Mouse (Mus musculus): ENCODE results near the gene Sdcbp2. TPM values are rescaled to one million over a fixed set of nuclear protein-coding genes. Genes with fewer than 3 reads are reported as not detected.
A peak's percentile ranks its signal among the peaks of the same experiment; 100 is the strongest.

Sdcbp2 gene
- polyA plus RNA-seq, 1 experiment from 2014 or later: 1.9 TPM

DNA sequence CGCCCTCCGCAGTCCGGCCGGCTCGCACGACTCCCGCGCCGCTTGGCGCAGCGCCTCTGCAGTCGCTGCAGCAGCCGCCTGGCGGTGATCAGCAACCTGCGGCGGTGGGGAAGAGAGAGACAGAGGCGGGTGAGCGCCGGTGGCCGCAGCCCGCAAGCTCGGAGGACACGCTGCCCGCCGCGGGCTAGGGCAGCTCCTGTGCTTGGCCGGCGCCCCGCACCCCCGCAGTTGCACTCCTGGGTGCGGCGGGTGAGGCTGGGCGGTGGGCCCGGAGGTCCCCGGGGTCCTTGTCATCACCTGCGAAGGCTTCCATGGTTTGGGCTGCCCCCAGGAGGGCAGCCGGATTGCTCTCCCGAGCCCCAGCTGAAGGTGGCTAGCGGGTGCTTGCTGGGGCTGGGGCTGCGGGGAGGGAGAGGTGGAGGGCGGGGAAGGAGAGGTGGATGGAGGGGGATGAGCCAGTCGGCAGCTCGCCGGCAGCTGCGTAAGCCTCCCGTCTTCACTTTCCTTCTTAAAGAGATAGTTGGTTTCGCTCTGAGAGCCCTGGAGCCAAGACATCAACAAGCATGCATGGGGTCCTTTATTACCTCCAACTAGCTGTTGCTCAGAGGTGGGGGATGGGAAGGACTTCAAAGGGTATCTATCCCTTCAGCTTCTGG, 59.9 kb downstream of the Sdcbp2 start, which contains the start of gene Snph:
Gene Snph, minus strand, starts transcription at position 435 of the 656 bp plus-strand sequence.
- Histone ChIP-seq H3K4me1 (ENCODE audit: control insufficient read depth, insufficient read depth, low read length) (no peaks in the 10 kb centered on the region; the same call in 1 of the 2 replicates), H3K27me3 (ENCODE audit: control insufficient read depth, insufficient read depth, low read length) (peaks cover 29% of the 10 kb centered on the region), H3K9ac (ENCODE audit: low read depth, low read length) (peak within 1 kb of the TSS; percentile 55), H3K4me2 (replicated peaks; ENCODE audit: low read depth, low read length) (peak within 1 kb of the TSS; percentile 98), H3K27ac (ENCODE audit: low read depth, low read length) (no peak within 1 kb of the TSS), H3K4me3 (ENCODE audit: low read length) (peak within 1 kb of the TSS; percentile 62), H3K9me3 (ENCODE audit: control insufficient read depth, low read length) (no peaks in the 10 kb centered on the region), H3K36me3 (ENCODE audit: control insufficient read depth, insufficient read depth, low read length) (no peaks in the 10 kb centered on the region)
- peak; percentile 88 for ATAC-seq (ENCODE audit: low FRiP score, low TSS enrichment)
- WGBS: under 1% methylated on average over 46 of the region's 47 CpGs

DNA sequence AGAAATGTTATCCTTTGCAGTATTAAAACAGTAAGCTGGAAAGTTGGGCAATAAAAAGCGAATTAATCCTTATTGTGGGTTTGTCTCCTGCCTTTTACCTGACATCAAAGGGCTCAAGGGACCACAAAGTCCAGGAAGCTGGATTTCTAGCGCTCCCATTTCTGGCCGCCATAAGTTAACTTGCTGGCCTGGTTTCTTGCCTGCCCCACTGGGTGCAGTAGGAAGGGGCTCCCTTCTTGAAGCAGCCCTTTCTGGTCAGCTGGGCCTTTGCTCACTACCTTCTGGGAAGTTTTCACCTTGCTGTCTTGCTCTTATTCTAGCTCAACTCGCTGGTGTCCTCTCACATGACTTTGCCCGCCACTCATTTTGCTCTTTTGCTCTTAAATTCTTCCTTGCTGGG, 60.6 kb downstream of the Sdcbp2 start:
- Histone ChIP-seq H3K4me2 (replicated peaks; ENCODE audit: low read depth, low read length) (no peak overlapping the region), H3K4me3 (ENCODE audit: low read length) (no peak overlapping the region), H3K27ac (ENCODE audit: low read depth, low read length) (no peak overlapping the region), H3K4me1 (ENCODE audit: control insufficient read depth, insufficient read depth, low read length) (no peaks in the 10 kb centered on the region; the same call in 1 of the 2 replicates), H3K9me3 (ENCODE audit: control insufficient read depth, low read length) (no peaks in the 10 kb centered on the region), H3K27me3 (ENCODE audit: control insufficient read depth, insufficient read depth, low read length) (peaks cover 29% of the 10 kb centered on the region), H3K36me3 (ENCODE audit: control insufficient read depth, insufficient read depth, low read length) (no peaks in the 10 kb centered on the region), H3K9ac (ENCODE audit: low read depth, low read length) (no peak overlapping the region)
- WGBS: 28% methylated on average over 5 of the region's 5 CpGs
- no peak for ATAC-seq (ENCODE audit: low FRiP score, low TSS enrichment)

DNA sequence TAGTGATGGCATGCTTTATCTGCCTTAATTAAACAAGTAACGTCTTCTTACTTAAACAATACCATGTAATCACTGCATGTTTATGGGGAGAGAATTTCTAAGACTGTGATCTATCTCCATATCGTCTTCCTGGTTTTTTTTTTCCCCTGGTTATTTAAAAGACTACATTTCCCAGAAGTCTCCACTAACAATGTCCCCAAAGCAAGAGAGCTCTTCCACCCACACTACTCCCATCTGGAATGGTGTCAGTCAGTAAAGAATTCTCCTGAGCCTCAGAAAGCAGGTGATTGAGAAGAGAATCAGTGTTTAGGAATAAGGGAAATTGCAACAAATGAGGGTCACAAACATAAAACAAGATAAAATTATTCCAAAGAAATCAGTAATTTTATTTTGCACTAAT, 62.5 kb downstream of the Sdcbp2 start:
- WGBS: 31% methylated on average over 2 of the region's 2 CpGs
- no peak overlapping the region for H3K27ac ChIP-seq (ENCODE audit: low read depth, low read length)

DNA sequence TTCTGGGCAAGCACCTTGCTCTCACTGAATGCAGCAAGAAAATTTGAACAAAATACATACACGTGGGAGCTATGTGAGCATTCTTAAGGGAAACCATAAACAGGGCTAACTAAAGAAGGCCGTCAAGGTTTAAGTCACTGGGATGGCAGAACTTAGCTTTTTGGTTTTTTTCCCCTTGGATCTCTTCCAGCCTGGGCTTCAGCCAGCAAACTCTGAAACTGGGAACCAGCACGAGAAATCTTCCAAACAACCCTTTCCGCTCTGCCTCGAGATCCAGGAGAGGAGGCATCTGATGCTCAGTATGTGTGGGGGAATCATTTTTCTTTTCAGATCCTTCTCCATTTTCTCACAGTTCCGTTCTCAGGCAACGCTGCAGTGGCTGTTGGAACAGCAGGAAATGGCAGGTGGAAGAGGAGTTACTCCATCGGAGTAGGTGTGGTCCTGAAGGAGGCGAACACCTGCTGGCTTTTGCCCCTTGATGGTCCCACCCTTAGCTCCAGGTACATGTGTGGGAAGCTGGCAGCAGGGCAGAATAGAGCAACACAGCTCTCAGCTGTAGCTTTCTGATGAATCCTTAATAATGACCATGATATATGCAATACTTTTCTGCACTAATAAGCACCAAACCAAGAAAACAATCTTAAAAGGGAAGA, 63.1 kb downstream of the Sdcbp2 start:
- peaks cover 24% of the 10 kb centered on the region for H3K27me3 ChIP-seq (ENCODE audit: control insufficient read depth, insufficient read depth, low read length)
- H3K4me3 ChIP-seq (ENCODE audit: low read length): no peak overlapping the region
- H3K4me1 ChIP-seq (ENCODE audit: control insufficient read depth, insufficient read depth, low read length): no peaks in the 10 kb centered on the region; the same call in 1 of the 2 replicates
- H3K4me2 ChIP-seq (replicated peaks; ENCODE audit: low read depth, low read length): no peak overlapping the region
- H3K9me3 ChIP-seq (ENCODE audit: control insufficient read depth, low read length): no peaks in the 10 kb centered on the region
- no peak for ATAC-seq (ENCODE audit: low FRiP score, low TSS enrichment)
- no peaks in the 10 kb centered on the region for H3K36me3 ChIP-seq (ENCODE audit: control insufficient read depth, insufficient read depth, low read length)
- no peak overlapping the region for H3K9ac ChIP-seq (ENCODE audit: low read depth, low read length)
- H3K27ac ChIP-seq (ENCODE audit: low read depth, low read length): no peak overlapping the region
- WGBS: 70% methylated on average over 9 of the region's 9 CpGs

More for the DNA sequence above, 62.5 kb downstream of the Sdcbp2 start:
- Histone ChIP-seq H3K9ac (ENCODE audit: low read depth, low read length) (no peak overlapping the region), H3K4me2 (replicated peaks; ENCODE audit: low read depth, low read length) (no peak overlapping the region), H3K27me3 (ENCODE audit: control insufficient read depth, insufficient read depth, low read length) (peaks cover 29% of the 10 kb centered on the region), H3K9me3 (ENCODE audit: control insufficient read depth, low read length) (no peaks in the 10 kb centered on the region), H3K4me1 (ENCODE audit: control insufficient read depth, insufficient read depth, low read length) (no peaks in the 10 kb centered on the region; the same call in 1 of the 2 replicates), H3K36me3 (ENCODE audit: control insufficient read depth, insufficient read depth, low read length) (no peaks in the 10 kb centered on the region), H3K4me3 (ENCODE audit: low read length) (no peak overlapping the region)
- no peak for ATAC-seq (ENCODE audit: low FRiP score, low TSS enrichment)

DNA sequence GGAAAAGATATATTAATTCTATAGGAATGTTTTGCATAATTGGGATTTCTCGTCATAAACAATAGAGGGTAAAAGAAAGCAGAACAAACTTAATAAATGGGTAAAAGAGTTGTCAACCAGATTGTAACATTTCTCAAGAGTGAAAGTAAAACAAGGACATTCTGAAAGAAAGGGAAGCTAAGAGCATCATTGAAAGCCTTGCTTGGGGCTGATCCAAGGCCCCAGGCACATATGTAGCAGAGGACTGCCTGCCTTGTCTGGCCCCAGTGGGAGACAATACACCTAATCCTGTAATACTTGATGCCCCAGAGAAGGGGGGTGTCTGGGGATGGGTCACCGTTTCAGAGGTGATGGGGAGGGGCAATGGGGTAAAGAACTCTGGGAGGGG, 63.6 kb downstream of the Sdcbp2 start:
- Histone ChIP-seq H3K4me1 (ENCODE audit: control insufficient read depth, insufficient read depth, low read length) (no peaks in the 10 kb centered on the region; the same call in 1 of the 2 replicates), H3K27ac (ENCODE audit: low read depth, low read length) (no peak overlapping the region), H3K27me3 (ENCODE audit: control insufficient read depth, insufficient read depth, low read length) (peaks cover 24% of the 10 kb centered on the region), H3K36me3 (ENCODE audit: control insufficient read depth, insufficient read depth, low read length) (no peaks in the 10 kb centered on the region), H3K9me3 (ENCODE audit: control insufficient read depth, low read length) (no peaks in the 10 kb centered on the region), H3K4me3 (ENCODE audit: low read length) (no peak overlapping the region), H3K9ac (ENCODE audit: low read depth, low read length) (no peak overlapping the region), H3K4me2 (replicated peaks; ENCODE audit: low read depth, low read length) (no peak overlapping the region)
- no peak for ATAC-seq (ENCODE audit: low FRiP score, low TSS enrichment)
- WGBS: 69% methylated on average over 2 of the region's 2 CpGs

Other genes starting within 250 kb of the Sdcbp2 start
- gene 4921509C19Rik, start 96.5 kb upstream of the Sdcbp2 start, polyA plus RNA-seq (2014; fragmentation: Nextera tagmentation; extraction: Ambion mirVana): not detected in 2 replicates
- gene Nsfl1c, start 78.4 kb upstream of the Sdcbp2 start, polyA plus RNA-seq (2014; fragmentation: Nextera tagmentation; extraction: Ambion mirVana): 198 and 253 TPM in 2 replicates
- 573 and 762 TPM in 2 replicates for gene Fkbp1a, start 30.1 kb upstream of the Sdcbp2 start, polyA plus RNA-seq (2014; fragmentation: Nextera tagmentation; extraction: Ambion mirVana)
- gene Snph, start 60.0 kb downstream of the Sdcbp2 start, polyA plus RNA-seq (2014; fragmentation: Nextera tagmentation; extraction: Ambion mirVana): 0.58 and 0.61 TPM in 2 replicates
- not detected in 2 replicates for gene Rad21l, start 95.9 kb downstream of the Sdcbp2 start, polyA plus RNA-seq (2014; fragmentation: Nextera tagmentation; extraction: Ambion mirVana)
- gene Tmem74b, start 129.4 kb downstream of the Sdcbp2 start, polyA plus RNA-seq (2014; fragmentation: Nextera tagmentation; extraction: Ambion mirVana): 0.55 and 0.77 TPM in 2 replicates
- gene Psmf1, start 171.6 kb downstream of the Sdcbp2 start, polyA plus RNA-seq (2014; fragmentation: Nextera tagmentation; extraction: Ambion mirVana): 43.9 and 49.6 TPM in 2 replicates